Mouse (Mus musculus): ENCODE data around the gene Erlin1.

Erlin1 gene

GRCm38 (mm10) chr19:44069121-44069913, at the start of gene Erlin1:
Gene Erlin1 (minus strand): TSS chr19:44069785.
- peak; percentile 93 for DNase-seq (ENCODE audit: low read depth, low spot score)

GRCm38 (mm10) chr19:44117793-44118192, 48.2 kb upstream of the Erlin1 start:
- peak; percentile 73 for DNase-seq (ENCODE audit: low read depth, low spot score)

- peak; percentile 49 for DNase-seq (ENCODE audit: low read depth, low spot score)
Observed at GRCm38 (mm10) chr19:44111706-44112105, 42.1 kb upstream of the Erlin1 start.

- DNase-seq (ENCODE audit: low read depth, low spot score): no peak
Observed at GRCm38 (mm10) chr19:44110356-44110755, 40.8 kb upstream of the Erlin1 start.

- no peak for DNase-seq (ENCODE audit: low read depth, low spot score)
Observed at GRCm38 (mm10) chr19:44108996-44109395, 39.4 kb upstream of the Erlin1 start.

GRCm38 (mm10) chr19:44107661-44108521, 38.3 kb upstream of the Erlin1 start:
- DNase-seq (ENCODE audit: low read depth, low spot score): no peak

GRCm38 (mm10) chr19:44106831-44107660, 37.5 kb upstream of the Erlin1 start, which contains the start of gene Chuk:
Gene Chuk (minus strand): TSS chr19:44107480.
- DNase-seq (ENCODE audit: low read depth, low spot score): peak; percentile 93

- peak; percentile 12 for DNase-seq (ENCODE audit: low read depth, low spot score)
Observed at GRCm38 (mm10) chr19:44104393-44104792, 34.8 kb upstream of the Erlin1 start.

GRCm38 (mm10) chr19:44103001-44103400, 33.4 kb upstream of the Erlin1 start:
- no peak for DNase-seq (ENCODE audit: low read depth, low spot score)

GRCm38 (mm10) chr19:44100840-44101239, 31.3 kb upstream of the Erlin1 start:
- DNase-seq (ENCODE audit: low read depth, low spot score): no peak

GRCm38 (mm10) chr19:44086278-44086677, 16.7 kb upstream of the Erlin1 start:
- DNase-seq (ENCODE audit: low read depth, low spot score): no peak

GRCm38 (mm10) chr19:44080920-44081319, 11.3 kb upstream of the Erlin1 start:
- DNase-seq (ENCODE audit: low read depth, low spot score): no peak

GRCm38 (mm10) chr19:44080023-44080422, 10.4 kb upstream of the Erlin1 start:
- no peak for DNase-seq (ENCODE audit: low read depth, low spot score)

- no peak for DNase-seq (ENCODE audit: low read depth, low spot score)
Observed at GRCm38 (mm10) chr19:44077024-44077423, 7.4 kb upstream of the Erlin1 start.

GRCm38 (mm10) chr19:44076457-44076856, 6.9 kb upstream of the Erlin1 start:
- DNase-seq (ENCODE audit: low read depth, low spot score): no peak

- DNase-seq (ENCODE audit: low read depth, low spot score): no peak
Observed at GRCm38 (mm10) chr19:44074986-44075385, 5.4 kb upstream of the Erlin1 start.

- no peak for DNase-seq (ENCODE audit: low read depth, low spot score)
Observed at GRCm38 (mm10) chr19:44071166-44071565, 1.6 kb upstream of the Erlin1 start.

- DNase-seq (ENCODE audit: low read depth, low spot score): no peak
Observed at GRCm38 (mm10) chr19:44069914-44070232, 288 bp upstream of the Erlin1 start.

GRCm38 (mm10) chr19:44068232-44068631, 1.4 kb downstream of the Erlin1 start:
- no peak for DNase-seq (ENCODE audit: low read depth, low spot score)

GRCm38 (mm10) chr19:44067323-44068049, 2.1 kb downstream of the Erlin1 start:
- peak; percentile 88 for DNase-seq (ENCODE audit: low read depth, low spot score)

GRCm38 (mm10) chr19:44064734-44065133, 4.9 kb downstream of the Erlin1 start:
- no peak for DNase-seq (ENCODE audit: low read depth, low spot score)

All from A20 (cell line).